Mouse (Mus musculus) lung, embryonic 15.5 days (tissue): ENCODE data around the gene Rcan2. TPM values are rescaled to one million over a fixed set of nuclear protein-coding genes. Genes with fewer than 3 reads are reported as not detected.

Experiments
- ATAC-seq: fragments of 200-750 bp; cut with Nextera tagmentation; 2 replicates; pipeline ENCODE4 v1.8.0; 2017; ENCODE audit warnings: moderate number of reproducible peaks, borderline replicate concordance; ENCODE audit not compliant: low FRiP score, low TSS enrichment; ENCODE audit errors: extremely low read depth
- H3K27ac ChIP-seq: fragments of 300-500 bp; sonication (generic); 2 replicates; pipeline ENCODE4 v1.5.1; 2015; ENCODE audit warnings: moderate library complexity, mild to moderate bottlenecking, inconsistent platforms
- H3K27me3 ChIP-seq: fragments of 300-500 bp; sonication (generic); 2 replicates; pipeline ENCODE4 v1.6.1; 2015; ENCODE audit warnings: inconsistent platforms
- H3K36me3 ChIP-seq: fragments of 300-500 bp; sonication (generic); 2 replicates; pipeline ENCODE4 v1.6.1; 2015; ENCODE audit warnings: inconsistent platforms
- H3K4me1 ChIP-seq: fragments of 300-500 bp; sonication (generic); 2 replicates; pipeline ENCODE4 v1.6.1; 2015; ENCODE audit warnings: inconsistent platforms
- H3K4me2 ChIP-seq: fragments of 300-500 bp; sonication (generic); 2 replicates; pipeline ENCODE4 v1.6.1; 2015; ENCODE audit warnings: inconsistent platforms, mild to moderate bottlenecking, moderate library complexity
- H3K4me3 ChIP-seq: fragments of 300-500 bp; sonication (generic); 2 replicates; pipeline ENCODE4 v1.5.1; 2015; ENCODE audit warnings: mild to moderate bottlenecking, inconsistent platforms
- H3K9ac ChIP-seq: fragments of 300-500 bp; sonication (generic); 2 replicates; pipeline ENCODE4 v1.6.1; 2015; ENCODE audit warnings: inconsistent platforms
- H3K9me3 ChIP-seq: fragments of 300-500 bp; sonication (generic); 2 replicates; pipeline ENCODE4 v1.6.1; 2016; ENCODE audit warnings: inconsistent platforms
- WGBS: fragments of 180-500 bp; shearing (Covaris S2); methylation state at CpG from one replicate; pipeline ENCODE4 v1.1.7; 2015; 5-methylcytosine and 5-hydroxymethylcytosine counted together
- polyA plus RNA-seq: library from polyadenylated mRNA; unstranded; fragments of >200 nt; fragmentation: Nextera tagmentation; extraction: Ambion mirVana; gene quantifications from 2 replicates; pipeline ENCODE4 v1.2.1, GENCODE M21; 2015

Rcan2 gene
- polyA plus RNA-seq, 1 experiment from 2014 or later: 6.4 TPM

DNA sequence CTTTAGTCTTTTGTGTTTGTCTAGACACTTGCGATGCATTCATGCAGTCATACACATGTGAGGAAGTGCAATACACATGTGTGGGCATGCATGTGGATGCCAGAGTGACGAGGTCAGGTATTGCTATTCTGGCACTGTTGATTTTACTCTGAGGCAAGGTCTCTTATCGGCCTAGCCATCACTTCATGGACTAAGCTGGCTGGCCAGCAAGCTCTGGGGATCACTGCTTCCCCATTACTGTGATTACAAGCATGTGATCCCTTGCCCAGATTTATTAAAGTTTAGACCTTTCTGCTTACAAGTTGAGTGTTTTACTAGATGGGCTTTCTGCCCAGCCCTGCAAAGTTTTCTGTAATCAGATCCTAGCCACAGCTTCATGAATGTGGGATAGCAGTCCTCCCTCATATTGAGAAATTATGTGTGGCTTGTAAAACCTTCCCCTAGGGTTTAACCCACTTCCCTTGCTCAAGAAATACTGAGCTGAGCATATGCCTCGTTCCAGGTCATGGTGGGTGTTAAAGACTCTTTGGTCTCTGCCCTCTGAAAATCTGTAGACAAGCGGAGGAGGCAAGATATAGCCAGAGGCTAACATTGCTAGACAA, 260.2 kb downstream of the Rcan2 start:
- H3K9ac ChIP-seq: no peak overlapping the region
- H3K36me3 ChIP-seq: no peaks in the 10 kb centered on the region

DNA sequence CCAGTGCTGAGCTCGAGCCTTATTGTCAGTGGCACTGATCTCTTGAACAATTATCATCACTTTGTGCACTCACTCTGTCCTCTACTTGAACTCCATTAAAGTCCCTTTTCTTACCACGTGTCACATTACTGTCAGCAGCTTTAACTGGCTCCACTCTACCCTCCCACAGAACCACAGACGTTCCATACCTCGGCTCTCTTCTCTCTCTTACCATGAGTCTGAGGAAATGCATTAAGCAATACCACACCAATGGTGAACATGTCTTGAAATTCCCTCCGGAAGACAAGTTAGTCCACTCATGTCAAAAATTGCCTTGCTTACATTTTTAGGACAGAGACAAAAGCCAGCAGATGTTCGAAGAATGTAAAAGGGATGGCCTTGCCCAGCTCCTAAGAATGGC, 267.7 kb downstream of the Rcan2 start:
- H3K27me3 ChIP-seq: no peaks in the 10 kb centered on the region
- H3K27ac ChIP-seq: no peak overlapping the region
- no peak for ATAC-seq
- H3K9ac ChIP-seq: no peak overlapping the region
- H3K4me1 ChIP-seq: no peaks in the 10 kb centered on the region
- H3K9me3 ChIP-seq: no peaks in the 10 kb centered on the region
- no peaks in the 10 kb centered on the region for H3K36me3 ChIP-seq
- WGBS: 66% methylated on average over 6 of the region's 6 CpGs
- no peak overlapping the region for H3K4me2 ChIP-seq
- H3K4me3 ChIP-seq: no peak overlapping the region

More for the DNA sequence above, 260.2 kb downstream of the Rcan2 start:
- H3K4me2 ChIP-seq: no peak overlapping the region
- H3K4me1 ChIP-seq: no peaks in the 10 kb centered on the region
- no peaks in the 10 kb centered on the region for H3K9me3 ChIP-seq
- ATAC-seq: no peak
- 72% methylated on average over 5 of the region's 5 CpGs for WGBS
- H3K27me3 ChIP-seq: no peaks in the 10 kb centered on the region
- H3K4me3 ChIP-seq: no peak overlapping the region
- H3K27ac ChIP-seq: no peak overlapping the region

DNA sequence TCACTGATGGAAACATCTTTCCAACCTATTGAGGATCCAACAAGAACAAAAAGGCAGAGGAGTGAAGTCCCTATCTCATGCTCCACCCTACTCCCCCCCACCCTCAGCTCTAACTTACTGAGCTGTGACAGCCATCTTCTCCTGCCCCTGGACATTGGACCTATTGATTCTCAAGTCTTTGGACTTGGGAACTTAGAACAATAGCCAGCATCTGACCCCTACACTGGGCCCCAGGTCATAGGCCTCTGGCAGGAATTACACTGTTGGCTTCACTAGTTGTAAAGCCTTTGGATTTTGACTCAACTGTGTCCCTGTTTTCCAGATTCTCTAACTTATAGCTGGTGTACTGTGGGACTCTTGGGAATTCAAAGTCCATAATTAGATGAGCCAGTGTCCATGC, 270.5 kb downstream of the Rcan2 start:
- no peaks in the 10 kb centered on the region for H3K4me1 ChIP-seq
- no peak overlapping the region for H3K4me3 ChIP-seq
- ATAC-seq: no peak
- no peaks in the 10 kb centered on the region for H3K9me3 ChIP-seq
- no peaks in the 10 kb centered on the region for H3K27me3 ChIP-seq
- H3K27ac ChIP-seq: no peak overlapping the region
- no peaks in the 10 kb centered on the region for H3K36me3 ChIP-seq
- H3K9ac ChIP-seq: no peak overlapping the region
- H3K4me2 ChIP-seq: no peak overlapping the region

- Histone ChIP-seq H3K27me3 (no peaks in the 10 kb centered on the region), H3K4me2 (no peak overlapping the region), H3K27ac (no peak overlapping the region), H3K4me3 (no peak overlapping the region), H3K36me3 (no peaks in the 10 kb centered on the region), H3K9ac (no peak overlapping the region), H3K9me3 (no peaks in the 10 kb centered on the region), H3K4me1 (no peaks in the 10 kb centered on the region)
- ATAC-seq: no peak
- 77% methylated on average over 3 of the region's 3 CpGs for WGBS
Observed at GRCm38 (mm10) chr17:44075601-44076000, 274.4 kb downstream of the Rcan2 start.

DNA sequence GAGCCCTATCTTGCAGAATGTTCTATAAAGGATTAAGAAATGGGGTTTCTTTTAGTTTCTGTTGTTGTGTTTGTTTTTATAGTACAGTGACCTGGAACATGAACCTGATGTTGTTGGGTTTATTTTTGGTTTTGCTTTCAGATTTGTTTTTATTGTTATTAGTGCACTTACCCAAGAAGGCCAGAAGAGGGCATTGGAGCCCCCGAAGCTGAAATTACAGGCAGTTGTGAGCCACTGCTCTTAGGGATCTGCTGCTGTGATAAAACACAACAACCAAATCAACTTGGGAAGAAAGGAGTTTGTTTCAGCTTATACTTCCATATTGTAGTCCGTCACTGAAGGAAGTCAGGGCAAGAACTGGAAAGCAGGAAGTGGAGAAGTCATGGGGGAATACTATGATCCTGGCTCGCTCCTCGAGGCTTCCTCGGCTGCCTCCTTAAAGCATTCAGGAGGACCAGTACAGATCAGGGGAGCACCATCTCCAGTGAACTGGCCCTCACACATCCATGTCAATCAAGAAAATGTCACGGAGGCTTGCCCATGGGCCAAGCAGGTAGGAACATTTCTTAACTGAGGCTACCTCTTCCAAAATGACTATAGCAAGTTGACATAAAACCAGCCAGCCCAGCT, 275.0 kb downstream of the Rcan2 start:
- ATAC-seq: no peak
- H3K27ac ChIP-seq: no peak overlapping the region
- no peak overlapping the region for H3K9ac ChIP-seq
- H3K4me2 ChIP-seq: peak overlapping the region; percentile 10; the same call in 1 of the 2 replicates
- H3K27me3 ChIP-seq: no peaks in the 10 kb centered on the region
- H3K9me3 ChIP-seq: no peaks in the 10 kb centered on the region
- WGBS: 52% methylated on average over 6 of the region's 6 CpGs
- no peak overlapping the region for H3K4me3 ChIP-seq
- no peaks in the 10 kb centered on the region for H3K36me3 ChIP-seq
- no peaks in the 10 kb centered on the region for H3K4me1 ChIP-seq

GRCm38 (mm10) chr17:44077146-44077842, 276.1 kb downstream of the Rcan2 start:
- Histone ChIP-seq H3K27me3 (no peaks in the 10 kb centered on the region), H3K9me3 (no peaks in the 10 kb centered on the region), H3K4me2 (no peak overlapping the region), H3K9ac (no peak overlapping the region), H3K4me3 (no peak overlapping the region), H3K27ac (no peak overlapping the region), H3K4me1 (no peaks in the 10 kb centered on the region), H3K36me3 (no peaks in the 10 kb centered on the region)
- no peak for ATAC-seq
- WGBS: 72% methylated on average over 12 of the region's 12 CpGs

- no peak overlapping the region for H3K4me3 ChIP-seq
- no peak overlapping the region for H3K27ac ChIP-seq
- H3K9ac ChIP-seq: no peak overlapping the region
- ATAC-seq: no peak
- no peaks in the 10 kb centered on the region for H3K4me1 ChIP-seq
- WGBS: 61% methylated on average over 2 of the region's 2 CpGs
- H3K9me3 ChIP-seq: no peaks in the 10 kb centered on the region
- H3K36me3 ChIP-seq: no peaks in the 10 kb centered on the region
- H3K4me2 ChIP-seq: no peak overlapping the region
- no peaks in the 10 kb centered on the region for H3K27me3 ChIP-seq
Observed at GRCm38 (mm10) chr17:44077843-44078160, 276.7 kb downstream of the Rcan2 start.

GRCm38 (mm10) chr17:44078631-44079350, 277.6 kb downstream of the Rcan2 start, which contains the start of gene Enpp5:
Gene Enpp5, plus strand, starts transcription at chr17:44078813.
- Histone ChIP-seq H3K9me3 (no peaks in the 10 kb centered on the region), H3K36me3 (no peaks in the 10 kb centered on the region), H3K9ac (peak within 1 kb of the TSS; percentile 63), H3K4me2 (peak within 1 kb of the TSS; percentile 90), H3K4me1 (no peaks in the 10 kb centered on the region), H3K4me3 (peak within 1 kb of the TSS; percentile 61), H3K27me3 (no peaks in the 10 kb centered on the region), H3K27ac (peak within 1 kb of the TSS; percentile 94)
- peak; percentile 94 for ATAC-seq
- whole genome bisulfite sequencing: under 1% methylated on average over 30 of the region's 31 CpGs

DNA sequence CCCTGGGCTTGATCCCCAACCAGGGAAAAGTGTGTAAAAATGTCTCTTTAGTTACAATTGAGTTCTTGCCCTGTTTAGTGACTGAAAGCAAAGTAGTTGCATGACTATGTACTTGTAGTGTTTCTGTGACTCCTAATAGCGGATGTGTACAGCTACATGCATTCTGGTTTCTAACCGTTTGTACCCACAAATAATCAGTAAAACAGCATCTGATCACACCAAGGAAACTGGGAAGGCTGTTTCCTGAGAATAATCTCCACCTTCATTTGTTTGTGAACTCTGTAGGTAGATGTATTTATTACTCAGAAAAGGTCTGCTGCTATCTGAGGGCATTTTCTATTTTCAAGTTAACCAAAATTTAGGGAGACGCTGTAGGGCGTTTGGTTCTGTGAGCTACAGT, 282.0 kb downstream of the Rcan2 start:
- H3K27me3 ChIP-seq: no peaks in the 10 kb centered on the region
- ATAC-seq: no peak
- WGBS: 88% methylated on average over 4 of the region's 4 CpGs

DNA sequence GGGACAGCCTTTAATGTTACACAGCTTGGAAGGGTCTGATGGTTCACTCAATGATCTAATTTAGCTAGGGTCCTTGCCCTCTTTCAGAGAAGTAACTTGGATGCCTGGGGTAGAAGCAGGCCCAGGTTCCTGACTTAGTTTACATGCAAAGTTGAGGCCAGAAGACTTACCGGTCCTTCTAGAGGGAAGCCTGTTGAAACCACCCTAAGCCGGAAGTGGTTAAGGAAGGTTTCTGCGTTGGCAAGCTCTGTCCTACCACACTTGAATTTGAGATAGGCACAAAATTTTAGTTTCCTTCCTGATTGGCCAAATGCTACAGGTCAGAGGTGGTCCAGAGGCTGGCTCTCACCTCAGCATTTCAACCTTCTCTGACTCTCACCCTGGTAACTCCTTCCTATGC, 287.1 kb downstream of the Rcan2 start:
- Histone ChIP-seq H3K27ac (no peak overlapping the region), H3K4me1 (no peaks in the 10 kb centered on the region), H3K4me3 (no peak overlapping the region), H3K36me3 (no peaks in the 10 kb centered on the region), H3K9me3 (no peaks in the 10 kb centered on the region), H3K4me2 (no peak overlapping the region), H3K9ac (no peak overlapping the region), H3K27me3 (no peaks in the 10 kb centered on the region)
- ATAC-seq: no peak
- WGBS: 88% methylated on average over 3 of the region's 3 CpGs

More for the DNA sequence above, 282.0 kb downstream of the Rcan2 start:
- Histone ChIP-seq H3K4me2 (no peak overlapping the region), H3K36me3 (no peaks in the 10 kb centered on the region), H3K9me3 (no peaks in the 10 kb centered on the region), H3K4me3 (no peak overlapping the region), H3K4me1 (no peaks in the 10 kb centered on the region), H3K9ac (no peak overlapping the region), H3K27ac (no peak overlapping the region)
